Mouse (Mus musculus) right cerebral cortex, adult 2 months (tissue): ENCODE measurements around the gene Ppp2r2c.
"Not testable (repeated sequence)": the region's sequence is repeated elsewhere in the genome, so short reads cannot be mapped to it uniquely, and the experiment has no call there.

Source experiments
- DNase-seq, 2 experiments: peaks; one replicate each; pipeline ENCODE4 v3.0.0; 2021 to 2022; ENCODE audit warnings: low spot score in 2 of 2

Ppp2r2c gene

GRCm38 (mm10) chr5:36929376-36929775 is 61.1 kb downstream of the Ppp2r2c start:
- no peak for DNase-seq

- no peak for DNase-seq
These were observed 65.1 kb downstream of the Ppp2r2c start for GRCm38 (mm10) chr5:36933383-36933782.

- DNase-seq: peak in 1 of 2 experiments; percentile 59
These were observed 67.5 kb downstream of the Ppp2r2c start for GRCm38 (mm10) chr5:36935486-36936473.

DNA sequence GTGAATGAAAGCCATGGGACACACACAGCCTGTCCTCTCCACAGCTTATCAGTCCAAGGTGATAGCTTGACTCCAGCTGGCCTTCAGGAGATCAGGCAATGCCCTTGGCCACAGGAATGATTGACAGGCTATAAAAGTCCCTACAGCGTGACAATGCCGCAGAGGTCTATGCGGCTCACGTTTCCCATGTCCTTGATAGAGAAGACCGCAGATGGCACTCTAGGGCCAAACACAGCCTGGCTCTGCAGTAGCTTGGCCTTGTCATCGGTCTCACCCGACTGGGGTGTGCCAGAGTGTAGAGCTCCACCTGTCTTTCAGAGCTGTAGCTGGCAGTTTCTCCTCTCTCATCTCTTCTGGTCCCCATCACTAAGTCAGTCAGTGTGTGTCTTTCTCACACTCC is 68.2 kb downstream of the Ppp2r2c start:
- no peak for DNase-seq

DNA sequence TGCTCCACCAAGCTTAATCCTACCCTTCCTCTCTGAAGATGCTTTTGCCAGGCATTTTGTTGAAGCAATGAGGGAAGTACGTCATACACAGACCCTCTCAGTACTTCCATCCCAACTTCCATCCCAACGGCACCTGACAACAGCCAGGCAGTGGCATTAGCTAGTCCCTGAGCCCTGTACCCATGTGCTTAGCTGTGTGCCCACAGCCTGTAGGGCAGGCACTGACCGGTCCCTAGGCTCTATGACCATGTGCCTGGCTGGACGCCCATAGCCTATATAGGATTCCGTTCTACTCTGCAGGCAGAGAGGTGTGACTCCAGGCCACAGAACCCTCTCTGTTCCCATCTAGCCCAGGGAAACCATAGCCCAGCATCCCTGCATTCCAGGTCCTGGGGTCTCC is 69.7 kb downstream of the Ppp2r2c start:
- DNase-seq: no peak

DNA sequence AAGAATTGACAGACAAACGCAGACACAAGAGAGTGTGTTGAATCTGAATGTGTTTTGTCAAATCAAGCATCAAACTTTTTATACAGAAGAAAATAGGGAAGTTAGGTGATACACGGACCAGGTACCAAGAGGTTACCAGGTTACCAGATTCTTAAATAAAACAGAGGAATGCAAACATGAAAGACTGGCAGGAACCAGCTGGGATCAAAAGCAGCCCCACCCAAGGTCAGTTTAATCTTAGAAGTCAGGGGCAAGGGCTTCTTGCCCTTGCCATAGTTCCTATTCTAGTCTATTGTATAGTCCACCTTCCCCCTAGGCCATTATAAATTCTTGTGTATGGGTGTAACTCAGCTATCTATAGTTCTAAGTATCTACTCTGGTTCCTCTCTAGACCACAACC is 70.7 kb downstream of the Ppp2r2c start:
- DNase-seq: not testable (repeated sequence)

- no peak for DNase-seq
These were observed 74.1 kb downstream of the Ppp2r2c start for GRCm38 (mm10) chr5:36942446-36942845.

DNA sequence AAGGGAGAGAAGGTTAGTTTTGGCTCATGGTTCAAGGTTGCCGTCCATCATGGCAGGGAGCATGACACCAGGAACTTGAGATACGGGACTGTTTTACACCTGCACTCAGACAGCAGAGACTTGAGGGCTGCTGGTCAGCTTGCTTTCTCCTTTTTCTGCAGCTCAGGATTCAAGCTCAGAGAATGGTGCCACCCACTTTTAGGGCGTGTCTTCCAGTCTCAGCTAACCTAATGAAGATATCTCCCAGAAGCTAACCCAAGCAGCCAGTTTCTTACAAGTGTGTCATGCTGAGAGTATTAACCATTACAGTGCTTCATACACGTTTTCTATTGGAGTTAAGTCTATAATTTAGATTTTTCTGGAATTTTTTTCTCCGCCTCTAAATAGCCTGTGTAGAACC is 76.2 kb downstream of the Ppp2r2c start:
- no peak for DNase-seq

DNA sequence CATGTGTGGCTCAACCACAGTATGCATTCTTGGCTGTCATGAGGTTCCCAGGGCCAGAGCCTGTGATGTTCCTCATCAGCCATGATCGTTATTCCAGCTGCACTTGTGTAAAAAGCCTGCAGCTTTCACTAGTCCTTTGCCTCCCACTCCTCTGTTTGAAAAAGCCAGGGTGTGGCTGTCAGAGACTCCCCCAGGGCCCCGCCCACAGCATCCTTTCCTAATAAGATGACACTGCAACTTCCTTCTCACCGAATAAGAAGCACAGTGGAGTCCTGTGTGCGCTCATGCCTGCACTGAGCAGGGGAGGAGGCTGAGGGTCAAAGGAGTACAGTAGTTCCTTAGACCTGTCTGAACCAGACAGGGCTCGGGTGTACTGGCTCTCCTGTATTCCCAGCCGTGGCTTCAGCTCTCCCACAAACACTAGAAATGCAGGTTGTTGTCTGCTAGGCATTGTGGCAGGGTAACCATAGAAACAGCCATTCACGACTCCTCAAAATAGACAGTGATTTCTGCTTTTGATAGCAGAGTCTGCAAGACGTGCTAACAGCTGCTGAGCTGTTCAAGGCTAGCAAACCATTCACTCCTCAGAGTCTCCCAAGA is 76.9 kb downstream of the Ppp2r2c start:
- DNase-seq: peak; percentile 72 to 73

GRCm38 (mm10) chr5:36945713-36946112 is 77.4 kb downstream of the Ppp2r2c start:
- DNase-seq: no peak

DNA sequence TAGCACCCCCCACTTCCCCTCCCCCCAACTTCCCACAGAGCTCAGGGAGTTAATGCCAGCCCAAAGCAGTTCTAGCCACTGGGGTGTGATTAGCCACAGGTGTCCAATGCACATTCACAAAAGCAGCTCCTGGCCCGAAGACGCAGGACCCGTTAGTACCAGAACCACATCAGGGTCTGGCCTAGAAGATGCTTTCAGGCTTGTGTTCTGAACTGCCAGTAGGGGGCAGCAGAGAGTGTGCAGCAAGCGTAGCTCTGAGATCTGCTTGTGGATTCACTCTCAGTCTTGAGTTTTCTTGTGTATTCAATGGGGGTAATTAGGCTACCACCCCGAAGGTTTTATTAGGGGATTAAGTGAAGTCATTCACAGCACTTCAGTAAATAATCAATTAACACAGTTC is 78.1 kb downstream of the Ppp2r2c start:
- DNase-seq: peak in 1 of 2 experiments; percentile 76

GRCm38 (mm10) chr5:36948831-36949230 is 80.5 kb downstream of the Ppp2r2c start:
- peak; percentile 82 to 83 for DNase-seq

GRCm38 (mm10) chr5:36950871-36951270 is 82.6 kb downstream of the Ppp2r2c start:
- no peak for DNase-seq

- no peak for DNase-seq
These were observed 84.0 kb downstream of the Ppp2r2c start for GRCm38 (mm10) chr5:36952311-36952710.

DNA sequence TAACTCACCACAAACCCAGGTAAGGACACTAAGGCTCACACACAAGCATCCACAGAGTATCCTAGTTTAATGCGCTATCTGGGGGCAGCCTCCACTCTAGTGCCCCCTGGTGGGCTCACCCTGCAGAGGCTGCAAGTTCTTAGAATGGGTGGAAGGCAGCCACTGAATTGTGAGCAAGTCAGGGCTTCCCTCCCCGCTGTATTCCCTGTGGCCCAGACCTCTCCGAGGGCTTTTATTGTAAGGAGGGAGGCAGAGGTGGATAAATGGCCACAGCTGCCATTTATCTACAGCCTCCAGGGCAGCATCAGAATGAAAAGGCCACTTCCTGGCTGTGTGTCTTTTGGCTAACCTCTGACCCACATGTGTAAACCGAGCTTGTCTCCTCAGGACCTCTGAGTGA is 87.1 kb downstream of the Ppp2r2c start:
- DNase-seq: no peak

DNA sequence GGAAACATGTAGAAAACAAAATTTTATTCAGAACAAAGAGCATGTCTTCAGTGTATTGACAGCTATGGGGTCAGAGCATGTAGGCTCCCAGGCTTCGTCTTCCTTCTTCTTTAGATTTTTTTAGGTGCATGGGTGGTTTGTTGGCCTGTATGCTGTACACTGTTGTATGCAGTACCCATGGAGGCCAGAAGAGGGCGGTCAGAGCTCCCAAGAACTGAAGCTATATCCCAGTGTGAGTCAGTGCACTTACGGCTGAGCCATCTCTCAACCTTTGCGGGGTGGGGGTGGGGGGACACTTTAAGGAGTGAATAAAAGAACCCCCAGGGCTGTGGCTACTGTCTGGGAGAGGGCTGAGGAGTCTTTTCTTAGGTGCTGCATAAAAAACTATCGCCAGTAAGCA is 90.5 kb downstream of the Ppp2r2c start:
- peak; percentile 83 to 88 for DNase-seq

DNA sequence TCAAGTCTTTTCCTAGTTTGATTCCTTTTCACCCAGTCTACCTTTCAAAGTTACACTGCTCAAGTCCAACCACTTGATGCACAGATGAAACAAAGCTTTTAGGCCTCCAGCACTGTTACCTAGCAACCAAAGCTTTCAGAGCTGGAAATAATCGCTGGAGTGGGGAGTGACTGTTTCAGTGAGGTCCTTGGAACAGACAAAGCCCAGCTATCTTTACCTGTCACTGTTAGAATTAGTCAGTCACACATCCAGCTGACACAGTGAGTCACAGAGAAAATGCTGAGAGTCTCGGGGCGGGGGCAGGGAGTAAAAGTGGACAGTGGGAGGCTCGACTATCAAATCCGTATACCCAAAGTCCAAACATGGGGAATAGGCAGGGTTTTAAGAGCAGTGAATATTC is 92.2 kb downstream of the Ppp2r2c start:
- DNase-seq: peak; percentile 65 to 73

GRCm38 (mm10) chr5:36971587-36971986 is 103.3 kb downstream of the Ppp2r2c start:
- no peak for DNase-seq

GRCm38 (mm10) chr5:36975336-36975735 is 107.0 kb downstream of the Ppp2r2c start:
- DNase-seq: no peak

GRCm38 (mm10) chr5:36977809-36978208 is 109.5 kb downstream of the Ppp2r2c start:
- no peak for DNase-seq

- no peak for DNase-seq
These were observed 110.7 kb downstream of the Ppp2r2c start for GRCm38 (mm10) chr5:36979001-36979400.

GRCm38 (mm10) chr5:36979631-36980030 is 111.3 kb downstream of the Ppp2r2c start:
- no peak for DNase-seq

- DNase-seq: no peak
These were observed 114.0 kb downstream of the Ppp2r2c start for GRCm38 (mm10) chr5:36982271-36982670.
